Mouse (Mus musculus) heart, embryonic 13.5 days (tissue): Measurements from ENCODE around the gene Gc. TPM values are rescaled to one million over a fixed set of nuclear protein-coding genes. Genes with fewer than 3 reads are reported as not detected.
A peak's percentile ranks its signal among the peaks of the same experiment; 100 is the strongest.

ENCODE experiments used
- ATAC-seq: fragments of 200-750 bp; cut with Nextera tagmentation; 2 replicates; pipeline ENCODE4 v1.8.0; 2017; ENCODE audit warnings: moderate TSS enrichment; ENCODE audit not compliant: insufficient number of reproducible peaks, low FRiP score, low TSS enrichment; ENCODE audit errors: extremely low read depth
- H3K27ac ChIP-seq: fragments of 300-500 bp; sonication (generic); replicated peaks from 2 replicates; pipeline ENCODE4 v1.5.1; 2015; ENCODE audit warnings: moderate library complexity, mild to moderate bottlenecking, inconsistent platforms
- H3K27me3 ChIP-seq: fragments of 300-500 bp; sonication (generic); replicated peaks from 2 replicates; pipeline ENCODE4 v1.6.1; 2015; ENCODE audit warnings: mild to moderate bottlenecking, inconsistent platforms
- H3K36me3 ChIP-seq: fragments of 300-500 bp; sonication (generic); 2 replicates; pipeline ENCODE4 v1.6.1; 2015; ENCODE audit warnings: mild to moderate bottlenecking, inconsistent platforms
- H3K4me1 ChIP-seq: fragments of 300-500 bp; sonication (generic); 2 replicates; pipeline ENCODE4 v1.6.1; 2015; ENCODE audit warnings: inconsistent platforms
- H3K4me2 ChIP-seq: fragments of 300-500 bp; sonication (generic); 2 replicates; pipeline ENCODE4 v1.6.1; 2015; ENCODE audit warnings: inconsistent platforms, mild to moderate bottlenecking, moderate library complexity
- H3K4me3 ChIP-seq: fragments of 300-500 bp; sonication (generic); 2 replicates; pipeline ENCODE4 v1.5.1; 2015; ENCODE audit warnings: moderate library complexity, mild to moderate bottlenecking, inconsistent platforms
- H3K9ac ChIP-seq: fragments of 300-500 bp; sonication (generic); 2 replicates; pipeline ENCODE4 v1.6.1; 2015; ENCODE audit warnings: inconsistent platforms, mild to moderate bottlenecking, moderate library complexity
- H3K9me3 ChIP-seq: fragments of 300-500 bp; sonication (generic); 2 replicates; pipeline ENCODE4 v1.6.1; 2016; ENCODE audit warnings: inconsistent platforms
- WGBS: fragments of 180-500 bp; shearing (Covaris S2); methylation state at CpG from one replicate; pipeline ENCODE4 v1.1.7; 2015; ENCODE audit warnings: mixed read lengths; 5-methylcytosine and 5-hydroxymethylcytosine counted together
- polyA plus RNA-seq: library from polyadenylated mRNA; unstranded; fragments of >200 nt; fragmentation: Nextera tagmentation; extraction: Ambion mirVana; gene quantifications from 2 replicates; pipeline ENCODE4 v1.2.1, GENCODE M21; 2015

Gc gene
- polyA plus RNA-seq, 1 experiment from 2014 or later = 0.75 TPM

DNA sequence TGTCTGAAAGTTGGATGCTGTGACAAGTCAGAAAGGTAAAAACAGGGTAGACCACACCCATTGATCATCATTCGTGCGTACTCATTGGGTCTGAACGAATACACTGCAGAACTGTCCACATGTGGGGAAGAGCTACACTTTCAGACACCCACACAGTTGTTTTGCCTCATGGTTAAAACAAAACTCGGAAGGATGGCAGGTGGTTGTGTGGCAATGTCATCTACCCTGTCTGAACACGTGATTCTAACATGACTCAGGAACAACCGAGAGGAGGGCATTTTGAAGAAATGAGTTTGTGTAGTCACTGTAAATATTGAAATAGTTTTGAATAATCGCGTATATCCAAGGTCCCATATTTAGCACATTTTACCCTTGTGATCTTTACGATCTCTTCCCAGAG lies 8.4 kb downstream of the Gc start:
- Histone ChIP-seq H3K9ac (no peak overlapping the region), H3K9me3 (no peaks in the 10 kb centered on the region), H3K27me3 (no peaks in the 10 kb centered on the region), H3K27ac (no peak overlapping the region), H3K4me2 (no peak overlapping the region), H3K4me1 (no peaks in the 10 kb centered on the region), H3K4me3 (no peak overlapping the region), H3K36me3 (no peaks in the 10 kb centered on the region)
- no peak for ATAC-seq
- 81% methylated on average over 9 of the region's 9 CpGs for WGBS

DNA sequence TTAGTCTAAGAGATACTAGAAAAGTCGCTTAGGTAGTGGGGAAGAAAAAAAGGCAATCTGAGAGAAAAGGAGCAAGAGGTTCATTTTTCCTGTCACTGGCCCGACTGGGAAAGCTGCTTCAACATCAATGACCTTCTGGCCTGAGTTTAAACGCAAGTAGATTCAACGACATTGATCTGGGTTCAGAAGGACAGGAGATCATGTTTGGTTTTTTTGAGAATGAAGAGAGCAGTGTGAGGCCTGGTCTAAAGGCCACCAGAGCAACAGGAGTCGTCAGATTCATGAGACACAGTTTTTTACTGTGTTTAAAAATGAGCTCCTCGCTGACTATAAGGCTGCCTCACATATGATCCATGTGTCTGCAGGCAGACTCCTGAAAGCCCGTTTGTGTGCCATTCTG lies 9.7 kb downstream of the Gc start:
- H3K9me3 ChIP-seq = no peaks in the 10 kb centered on the region
- 53% methylated on average over 7 of the region's 7 CpGs for WGBS
- ATAC-seq = no peak
- H3K27ac ChIP-seq = no peak overlapping the region
- H3K27me3 ChIP-seq = no peaks in the 10 kb centered on the region
- no peaks in the 10 kb centered on the region for H3K36me3 ChIP-seq
- H3K4me1 ChIP-seq = no peaks in the 10 kb centered on the region
- no peak overlapping the region for H3K4me2 ChIP-seq
- no peak overlapping the region for H3K9ac ChIP-seq
- no peak overlapping the region for H3K4me3 ChIP-seq

DNA sequence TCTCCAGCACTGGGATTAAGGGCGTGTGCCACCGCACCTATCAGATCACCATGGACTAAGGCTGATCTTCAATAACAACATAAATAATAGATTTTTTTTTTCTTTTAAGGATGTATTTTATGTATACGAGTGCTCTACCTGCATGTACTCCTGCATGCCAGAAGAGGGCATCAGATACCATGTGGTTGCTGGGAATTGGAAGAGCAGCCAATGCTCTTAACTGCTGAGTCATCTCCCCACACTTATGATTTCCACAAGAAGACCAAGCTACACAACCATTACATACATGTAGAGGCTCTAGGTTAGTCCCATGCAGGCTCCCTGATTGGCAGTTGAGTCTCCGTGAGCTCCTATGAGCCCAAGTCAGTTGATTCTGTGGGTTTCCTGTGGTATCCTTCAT lies 13.3 kb downstream of the Gc start:
- WGBS = 78% methylated on average over 4 of the region's 4 CpGs
- no peak overlapping the region for H3K9ac ChIP-seq

DNA sequence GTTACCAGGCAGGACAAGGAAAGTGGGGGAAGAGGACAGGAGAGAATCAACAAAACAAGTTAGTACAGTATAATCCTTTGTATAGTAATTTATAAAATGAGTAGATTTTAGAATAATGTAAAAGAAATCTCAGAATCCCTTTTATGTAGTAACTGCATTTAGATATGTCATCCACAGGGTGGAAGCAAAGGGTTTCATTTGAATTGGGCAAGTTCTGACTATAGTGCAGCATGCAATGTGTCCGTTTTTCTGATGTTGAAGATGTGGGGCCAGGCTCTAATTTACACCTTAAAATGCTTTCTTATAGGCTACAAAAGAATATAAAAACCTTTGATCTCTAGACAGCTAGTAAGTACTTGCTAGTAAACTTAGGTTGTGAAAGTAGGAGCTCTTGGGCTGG lies 46.2 kb downstream of the Gc start:
- H3K9me3 ChIP-seq = no peaks in the 10 kb centered on the region
- H3K4me3 ChIP-seq = no peak overlapping the region
- no peaks in the 10 kb centered on the region for H3K36me3 ChIP-seq
- H3K4me2 ChIP-seq = no peak overlapping the region
- no peaks in the 10 kb centered on the region for H3K27me3 ChIP-seq
- H3K4me1 ChIP-seq = no peaks in the 10 kb centered on the region
- H3K27ac ChIP-seq = no peak overlapping the region
- 48% methylated on average over 1 of the region's 1 CpGs for WGBS
- H3K9ac ChIP-seq = no peak overlapping the region
- ATAC-seq = no peak

More for the DNA sequence above, 13.3 kb downstream of the Gc start:
- Histone ChIP-seq H3K4me1 (no peaks in the 10 kb centered on the region), H3K4me3 (no peak overlapping the region), H3K36me3 (no peaks in the 10 kb centered on the region), H3K27me3 (no peaks in the 10 kb centered on the region), H3K9me3 (no peaks in the 10 kb centered on the region), H3K27ac (no peak overlapping the region), H3K4me2 (no peak overlapping the region)
- ATAC-seq = no peak

DNA sequence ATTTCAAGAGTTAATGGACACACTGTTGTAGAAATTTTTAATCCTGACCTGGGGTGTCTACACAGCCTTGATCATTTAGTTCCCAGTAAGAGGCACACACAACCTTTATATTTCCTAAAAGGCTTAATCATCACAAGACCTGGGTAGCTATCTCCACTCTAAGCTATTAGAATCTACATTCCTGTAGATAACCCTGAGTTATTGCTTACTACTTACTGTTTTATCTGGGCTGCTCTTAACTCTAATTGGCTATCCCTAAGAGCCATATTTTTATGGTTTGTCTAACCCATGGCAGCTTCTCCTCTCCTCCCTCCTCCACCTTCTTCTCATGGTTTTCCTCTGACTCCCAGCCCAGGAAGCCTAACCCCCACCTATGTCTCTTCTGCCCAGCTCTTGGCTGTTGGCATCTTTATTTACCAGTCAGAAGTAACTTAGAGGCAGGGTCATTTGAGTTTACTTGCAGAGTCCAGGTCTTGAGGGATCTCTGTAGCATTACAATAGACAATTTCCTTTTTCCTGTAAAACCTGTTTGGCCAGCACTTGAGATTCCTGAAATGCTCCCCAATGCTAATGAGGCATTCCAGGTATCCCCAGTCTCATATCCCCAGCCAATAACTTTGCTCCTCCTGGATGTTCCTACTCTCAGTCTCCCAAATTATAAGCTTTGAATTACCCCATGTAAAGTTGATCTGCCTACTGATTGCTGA lies 50.2 kb downstream of the Gc start:
- no peaks in the 10 kb centered on the region for H3K9me3 ChIP-seq
- no peak overlapping the region for H3K9ac ChIP-seq
- H3K4me1 ChIP-seq = no peaks in the 10 kb centered on the region
- no peak overlapping the region for H3K4me3 ChIP-seq
- no peaks in the 10 kb centered on the region for H3K36me3 ChIP-seq
- H3K4me2 ChIP-seq = no peak overlapping the region
- no peaks in the 10 kb centered on the region for H3K27me3 ChIP-seq
- no peak overlapping the region for H3K27ac ChIP-seq
- ATAC-seq = no peak

DNA sequence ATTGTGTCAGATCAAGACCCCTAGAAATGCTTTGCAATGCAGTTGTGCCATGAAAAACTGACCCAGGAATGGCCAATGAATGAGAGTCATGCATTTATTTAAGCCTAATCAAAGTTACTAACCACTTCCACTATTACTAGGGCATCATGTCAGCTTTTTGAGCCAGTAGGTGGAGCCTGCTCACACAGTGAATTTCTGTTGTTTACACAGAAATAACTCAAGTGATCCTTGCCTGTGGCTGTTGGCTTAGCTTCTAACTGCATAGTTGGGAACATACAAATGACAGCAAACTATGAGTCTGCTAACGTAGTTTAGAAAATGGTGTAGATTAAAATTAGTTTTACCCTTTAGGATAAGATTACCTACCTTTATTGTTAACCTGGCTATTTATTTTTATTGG lies 52.6 kb downstream of the Gc start:
- H3K27me3 ChIP-seq = no peaks in the 10 kb centered on the region
- no peaks in the 10 kb centered on the region for H3K9me3 ChIP-seq
- H3K9ac ChIP-seq = no peak overlapping the region
- no peak for ATAC-seq
- H3K27ac ChIP-seq = no peak overlapping the region
- H3K4me2 ChIP-seq = no peak overlapping the region
- H3K4me1 ChIP-seq = no peaks in the 10 kb centered on the region
- H3K36me3 ChIP-seq = no peaks in the 10 kb centered on the region
- no peak overlapping the region for H3K4me3 ChIP-seq
- 69% methylated on average over 1 of the region's 1 CpGs for WGBS

DNA sequence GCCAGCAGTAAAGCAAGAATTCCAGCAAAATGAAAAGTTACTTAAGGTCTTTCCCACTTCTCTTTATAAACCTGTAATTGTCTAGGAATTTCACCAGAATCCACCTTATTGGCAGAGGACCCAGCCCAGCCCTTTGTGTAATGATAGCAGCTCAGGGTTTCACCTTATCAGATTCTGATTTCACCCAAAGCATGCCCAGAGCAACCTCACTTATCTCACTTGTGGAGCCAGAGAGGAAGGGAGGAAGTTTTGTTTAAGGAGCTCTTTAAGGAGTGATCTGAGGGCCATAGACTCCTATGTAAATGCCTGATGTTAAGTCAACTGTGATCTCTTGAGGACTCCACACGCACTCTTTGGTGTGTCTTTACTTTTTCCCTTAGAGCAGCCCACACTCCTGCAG lies 67.3 kb downstream of the Gc start:
- Histone ChIP-seq H3K36me3 (no peaks in the 10 kb centered on the region), H3K9me3 (peaks cover 7% of the 10 kb centered on the region), H3K4me1 (no peaks in the 10 kb centered on the region), H3K9ac (no peak overlapping the region), H3K4me3 (no peak overlapping the region), H3K4me2 (no peak overlapping the region), H3K27ac (no peak overlapping the region), H3K27me3 (no peaks in the 10 kb centered on the region)
- ATAC-seq = no peak
- 24% methylated on average over 1 of the region's 1 CpGs for WGBS

DNA sequence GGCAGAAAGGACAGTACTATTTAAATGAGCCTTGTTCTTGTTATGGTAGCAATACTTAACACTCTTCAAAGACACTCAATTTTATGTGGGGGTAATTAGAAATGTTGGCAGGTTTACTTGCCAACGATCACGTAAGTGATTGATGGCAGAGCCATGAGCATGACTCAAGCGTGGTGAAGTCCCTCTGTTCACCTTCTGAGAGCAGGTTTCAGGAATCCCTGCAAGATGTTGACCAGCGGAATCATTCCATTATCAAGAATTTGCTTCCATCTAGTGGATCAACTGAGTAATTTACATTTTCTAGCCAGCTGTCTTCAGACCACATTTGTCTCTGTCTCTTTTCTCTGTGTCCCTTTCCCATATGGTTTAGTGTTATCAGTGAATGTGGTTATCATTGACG lies 73.5 kb downstream of the Gc start:
- Histone ChIP-seq H3K27me3 (no peaks in the 10 kb centered on the region), H3K9me3 (no peaks in the 10 kb centered on the region), H3K4me2 (no peak overlapping the region), H3K4me1 (no peaks in the 10 kb centered on the region), H3K9ac (no peak overlapping the region), H3K36me3 (no peaks in the 10 kb centered on the region), H3K4me3 (no peak overlapping the region), H3K27ac (no peak overlapping the region)
- no peak for ATAC-seq
- WGBS = 19% methylated on average over 5 of the region's 5 CpGs

DNA sequence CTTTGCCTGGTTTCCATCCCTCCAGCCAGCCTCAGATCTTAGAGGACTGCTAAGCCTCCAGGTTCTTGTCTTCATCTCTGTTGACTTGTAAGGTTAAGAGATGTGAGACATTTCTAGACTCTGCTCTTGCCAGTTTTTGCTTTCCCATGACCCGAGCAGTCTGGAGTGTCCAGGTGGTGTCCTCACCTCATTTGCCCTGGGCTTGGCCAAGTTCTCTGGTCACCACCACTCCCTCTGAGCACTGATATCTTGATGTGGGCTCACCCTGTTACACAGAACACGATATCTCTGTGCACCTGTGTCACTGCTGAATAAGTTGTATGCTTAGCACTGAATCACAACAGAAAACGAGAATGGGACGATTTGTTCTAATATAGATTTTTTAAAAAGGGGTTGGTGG lies 76.4 kb downstream of the Gc start:
- Histone ChIP-seq H3K36me3 (no peaks in the 10 kb centered on the region), H3K9ac (no peak overlapping the region), H3K4me3 (no peak overlapping the region), H3K27me3 (no peaks in the 10 kb centered on the region), H3K4me1 (no peaks in the 10 kb centered on the region), H3K4me2 (no peak overlapping the region), H3K27ac (no peak overlapping the region), H3K9me3 (no peaks in the 10 kb centered on the region)
- WGBS = 74% methylated on average over 4 of the region's 4 CpGs
- ATAC-seq = no peak

DNA sequence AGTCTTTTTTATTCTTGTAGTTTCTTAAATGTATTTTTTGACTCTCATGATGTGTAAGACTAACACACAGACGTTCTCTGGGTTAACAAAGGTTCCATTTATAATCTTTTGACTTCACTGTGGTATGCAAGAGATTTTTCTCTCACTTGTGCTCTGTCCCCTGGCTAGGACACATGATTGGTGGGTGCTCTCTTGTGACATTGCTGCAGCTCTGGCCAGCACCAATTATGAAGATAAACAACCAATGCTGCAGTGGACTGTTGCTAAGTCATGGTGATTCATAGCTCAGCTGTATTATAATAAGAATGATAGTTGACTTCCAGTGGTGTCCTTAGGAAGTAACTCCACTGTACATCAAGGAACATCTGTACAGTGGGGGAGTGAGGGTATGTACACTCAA lies 87.6 kb downstream of the Gc start:
- H3K9ac ChIP-seq = no peak overlapping the region
- no peaks in the 10 kb centered on the region for H3K36me3 ChIP-seq
- peak overlapping the region; percentile 54; the same call in 1 of the 2 replicates for H3K27ac ChIP-seq
- no peak overlapping the region for H3K4me2 ChIP-seq
- H3K27me3 ChIP-seq = no peaks in the 10 kb centered on the region
- H3K4me3 ChIP-seq = no peak overlapping the region
- peaks cover 17% of the 10 kb centered on the region for H3K4me1 ChIP-seq
- H3K9me3 ChIP-seq = no peaks in the 10 kb centered on the region
- ATAC-seq = no peak
- WGBS = 11% methylated on average over 1 of the region's 1 CpGs

DNA sequence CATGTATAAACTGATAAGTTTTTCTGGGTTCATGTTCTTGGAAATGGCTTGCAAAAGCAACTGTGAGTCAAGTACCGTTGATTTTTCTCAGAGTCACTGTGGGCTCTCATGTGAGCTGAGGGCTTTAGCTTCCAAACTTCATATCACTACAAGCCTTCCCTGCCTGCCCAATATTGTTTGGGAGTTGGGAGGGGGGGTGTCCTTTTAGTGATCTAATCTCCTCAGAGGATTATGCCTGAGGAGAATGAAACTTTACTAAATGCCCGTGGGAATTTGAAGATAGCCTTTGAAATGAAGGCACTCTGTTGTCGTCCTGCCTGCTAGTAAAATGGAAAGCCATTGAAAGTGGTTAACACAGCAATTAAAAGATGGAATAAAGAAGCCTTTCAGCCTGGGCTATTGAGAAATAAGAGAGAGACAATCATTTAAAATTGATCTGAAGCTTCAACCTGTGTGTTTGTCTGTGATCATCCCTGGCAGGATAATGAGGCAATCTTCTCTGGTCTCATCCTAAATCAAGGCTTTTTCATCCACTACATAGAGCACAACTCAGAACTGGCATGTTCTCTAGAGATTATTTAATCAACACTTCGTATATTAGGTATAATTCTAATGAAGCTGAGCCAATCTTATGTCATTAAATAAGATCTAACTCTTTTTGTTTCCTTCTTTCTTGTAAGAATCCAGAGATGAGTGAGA lies 89.5 kb downstream of the Gc start:
- no peak overlapping the region for H3K4me2 ChIP-seq
- H3K9ac ChIP-seq = no peak overlapping the region
- no peaks in the 10 kb centered on the region for H3K9me3 ChIP-seq
- H3K4me1 ChIP-seq = peaks cover 17% of the 10 kb centered on the region
- no peaks in the 10 kb centered on the region for H3K36me3 ChIP-seq
- no peak overlapping the region for H3K27ac ChIP-seq
- no peaks in the 10 kb centered on the region for H3K27me3 ChIP-seq
- no peak overlapping the region for H3K4me3 ChIP-seq
- 48% methylated on average over 4 of the region's 4 CpGs for WGBS
- no peak for ATAC-seq
